Mouse (Mus musculus) forebrain, embryonic 16.5 days (tissue): ENCODE data around the gene Cep41. TPM values are rescaled to one million over a fixed set of nuclear protein-coding genes. Genes with fewer than 3 reads are reported as not detected.
A peak's percentile ranks its signal among the peaks of the same experiment; 100 is the strongest.

Source experiments
- ATAC-seq: fragments of 200-750 bp; cut with Nextera tagmentation; 2 replicates; pipeline ENCODE4 v1.8.0; 2017; ENCODE audit warnings: mild to moderate bottlenecking, moderate library complexity
- H3K27ac ChIP-seq: fragments of 300-500 bp; sonication (generic); 2 replicates; pipeline ENCODE4 v1.5.1; 2014; ENCODE audit warnings: low read length, control low read depth
- H3K27me3 ChIP-seq: fragments of 300-500 bp; sonication (generic); replicated peaks from 2 replicates; pipeline ENCODE4 v1.6.1; 2014; ENCODE audit warnings: low read length; ENCODE audit not compliant: control insufficient read depth, insufficient read depth
- H3K36me3 ChIP-seq: fragments of 300-500 bp; sonication (generic); 2 replicates; pipeline ENCODE4 v1.6.1; 2014; ENCODE audit not compliant: control insufficient read depth, insufficient read depth
- H3K4me1 ChIP-seq: fragments of 300-500 bp; sonication (generic); replicated peaks from 2 replicates; pipeline ENCODE4 v1.6.1; 2014; ENCODE audit warnings: low read length; ENCODE audit not compliant: control insufficient read depth, insufficient read depth
- H3K4me2 ChIP-seq: fragments of 300-500 bp; sonication (generic); 2 replicates; pipeline ENCODE4 v1.6.1; 2014; ENCODE audit warnings: mild to moderate bottlenecking, low read length, control low read depth
- H3K4me3 ChIP-seq: fragments of 300-500 bp; sonication (generic); replicated peaks from 2 replicates; pipeline ENCODE4 v1.5.1; 2014; ENCODE audit warnings: mild to moderate bottlenecking, low read length, control low read depth
- H3K9ac ChIP-seq: fragments of 300-500 bp; sonication (generic); replicated peaks from 2 replicates; pipeline ENCODE4 v1.6.1; 2014; ENCODE audit warnings: low read depth, low read length, control low read depth
- H3K9me3 ChIP-seq: fragments of 300-500 bp; sonication (generic); 2 replicates; pipeline ENCODE4 v1.6.1; 2016; ENCODE audit warnings: low read length; ENCODE audit not compliant: control insufficient read depth
- WGBS: fragments of 180-500 bp; shearing (Covaris S2); extraction: QIAGEN DNeasy Blood & Tissue Kit; methylation state at CpG from one replicate; pipeline ENCODE4 v1.1.7; 2014; 5-methylcytosine and 5-hydroxymethylcytosine counted together
- polyA plus RNA-seq: library from polyadenylated mRNA; unstranded; fragments of >200 nt; fragmentation: Nextera tagmentation; extraction: Ambion mirVana; gene quantifications from 2 replicates; pipeline ENCODE4 v1.2.1, GENCODE M21; 2015

Gene Cep41
- polyA plus RNA-seq, 1 experiment from 2014 or later = 15.2 TPM

- H3K27me3 ChIP-seq = no peaks in the 10 kb centered on the region
- H3K27ac ChIP-seq = 0 out of 2 replicates have a peak overlapping the region, but pooled peaks have one; percentile 22
- no peaks in the 10 kb centered on the region for H3K36me3 ChIP-seq
- H3K9me3 ChIP-seq = peaks cover 31% of the 10 kb centered on the region
- no peak for ATAC-seq
- no peak overlapping the region for H3K4me3 ChIP-seq
- 0 out of 2 replicates have a peak overlapping the region, but pooled peaks have one; percentile 4 for H3K4me2 ChIP-seq
- peaks cover 6% of the 10 kb centered on the region for H3K4me1 ChIP-seq
- WGBS = 39% methylated on average over 6 of the region's 6 CpGs
- H3K9ac ChIP-seq = no peak overlapping the region
These were observed 40.9 kb upstream of the Cep41 start for GRCm38 (mm10) chr6:30734465-30734864.

GRCm38 (mm10) chr6:30732571-30733130 is 39.1 kb upstream of the Cep41 start:
- Histone ChIP-seq H3K4me2 (no peak overlapping the region), H3K27me3 (no peaks in the 10 kb centered on the region), H3K36me3 (no peaks in the 10 kb centered on the region), H3K4me1 (peaks cover 6% of the 10 kb centered on the region), H3K9ac (no peak overlapping the region), H3K9me3 (peaks cover 16% of the 10 kb centered on the region), H3K27ac (no peak overlapping the region), H3K4me3 (no peak overlapping the region)
- 51% methylated on average over 18 of the region's 18 CpGs for WGBS
- ATAC-seq = no peak

- no peaks in the 10 kb centered on the region for H3K36me3 ChIP-seq
- peaks cover 4% of the 10 kb centered on the region for H3K4me1 ChIP-seq
- no peak overlapping the region for H3K27ac ChIP-seq
- H3K4me2 ChIP-seq = no peak overlapping the region
- no peak for ATAC-seq
- no peak overlapping the region for H3K9ac ChIP-seq
- 50% methylated on average over 12 of the region's 12 CpGs for whole genome bisulfite sequencing
- no peaks in the 10 kb centered on the region for H3K9me3 ChIP-seq
- no peaks in the 10 kb centered on the region for H3K27me3 ChIP-seq
- no peak overlapping the region for H3K4me3 ChIP-seq
These were observed 36.9 kb upstream of the Cep41 start for GRCm38 (mm10) chr6:30730301-30730971.

- no peak for ATAC-seq
- WGBS = 75% methylated on average over 7 of the region's 7 CpGs
- Histone ChIP-seq H3K9ac (no peak within 1 kb of the TSS), H3K9me3 (no peaks in the 10 kb centered on the region), H3K4me1 (peaks cover 5% of the 10 kb centered on the region; the same call in 1 of the 2 replicates), H3K27me3 (no peaks in the 10 kb centered on the region), H3K4me2 (no peak within 1 kb of the TSS), H3K27ac (peak within 1 kb of the TSS; percentile 52; the same call in 1 of the 2 replicates), H3K36me3 (no peaks in the 10 kb centered on the region), H3K4me3 (no peak within 1 kb of the TSS)
These were observed 29.8 kb upstream of the Cep41 start, which contains the start of gene Mest for GRCm38 (mm10) chr6:30723331-30723730. Gene Mest (plus strand): TSS chr6:30723547.

- Histone ChIP-seq H3K4me2 (no peak overlapping the region), H3K36me3 (no peaks in the 10 kb centered on the region), H3K27me3 (no peaks in the 10 kb centered on the region), H3K4me3 (no peak overlapping the region), H3K9me3 (no peaks in the 10 kb centered on the region), H3K9ac (no peak overlapping the region), H3K4me1 (peaks cover 5% of the 10 kb centered on the region; the same call in 1 of the 2 replicates), H3K27ac (peak overlapping the region; percentile 46)
- ATAC-seq = peak; percentile 79
- WGBS = 41% methylated on average over 4 of the region's 4 CpGs
These were observed 29.0 kb upstream of the Cep41 start for GRCm38 (mm10) chr6:30722385-30723164.

GRCm38 (mm10) chr6:30716796-30717195 is 23.2 kb upstream of the Cep41 start:
- WGBS = 30% methylated on average over 7 of the region's 7 CpGs
- Histone ChIP-seq H3K36me3 (no peaks in the 10 kb centered on the region), H3K4me1 (peaks cover 11% of the 10 kb centered on the region), H3K4me2 (no peak overlapping the region), H3K9ac (no peak overlapping the region), H3K27me3 (no peaks in the 10 kb centered on the region), H3K9me3 (no peaks in the 10 kb centered on the region), H3K4me3 (no peak overlapping the region), H3K27ac (no peak overlapping the region)
- peak; percentile 82 for ATAC-seq

GRCm38 (mm10) chr6:30714891-30715471 is 21.4 kb upstream of the Cep41 start:
- peak; percentile 68 for ATAC-seq
- H3K4me1 ChIP-seq = peaks cover 13% of the 10 kb centered on the region
- 59% methylated on average over 5 of the region's 5 CpGs for WGBS
- H3K4me2 ChIP-seq = no peak overlapping the region
- H3K9me3 ChIP-seq = no peaks in the 10 kb centered on the region
- H3K27me3 ChIP-seq = no peaks in the 10 kb centered on the region
- H3K36me3 ChIP-seq = no peaks in the 10 kb centered on the region
- H3K4me3 ChIP-seq = no peak overlapping the region
- H3K27ac ChIP-seq = no peak overlapping the region
- no peak overlapping the region for H3K9ac ChIP-seq

- Histone ChIP-seq H3K27ac (no peak overlapping the region), H3K36me3 (no peaks in the 10 kb centered on the region), H3K27me3 (no peaks in the 10 kb centered on the region), H3K9ac (no peak overlapping the region), H3K4me3 (no peak overlapping the region), H3K4me2 (no peak overlapping the region), H3K9me3 (no peaks in the 10 kb centered on the region), H3K4me1 (peaks cover 13% of the 10 kb centered on the region)
- no peak for ATAC-seq
- 94% methylated on average over 11 of the region's 11 CpGs for WGBS
These were observed 20.3 kb upstream of the Cep41 start for GRCm38 (mm10) chr6:30713896-30714295.

GRCm38 (mm10) chr6:30713455-30713854 is 19.9 kb upstream of the Cep41 start:
- Histone ChIP-seq H3K36me3 (no peaks in the 10 kb centered on the region), H3K4me2 (no peak overlapping the region), H3K9me3 (no peaks in the 10 kb centered on the region), H3K9ac (no peak overlapping the region), H3K4me3 (no peak overlapping the region), H3K4me1 (peaks cover 13% of the 10 kb centered on the region), H3K27me3 (no peaks in the 10 kb centered on the region), H3K27ac (no peak overlapping the region)
- 90% methylated on average over 6 of the region's 6 CpGs for WGBS
- ATAC-seq = no peak
